Mouse (Mus musculus) stomach, postnatal 0 days (tissue): Measurements from ENCODE around the gene Mgarp. TPM values are rescaled to one million over a fixed set of nuclear protein-coding genes. Genes with fewer than 3 reads are reported as not detected.

Source experiments
- ATAC-seq: fragments of 200-750 bp; cut with Nextera tagmentation; 2 replicates; pipeline ENCODE4 v1.8.0; 2017; ENCODE audit not compliant: low FRiP score, low TSS enrichment
- DNase-seq: peaks from one replicate; pipeline ENCODE4 v3.0.0-alpha.2; 2016; ENCODE audit warnings: low spot score
- H3K27ac ChIP-seq: fragments of 300-500 bp; sonication (generic); replicated peaks from 2 replicates; pipeline ENCODE4 v1.5.1; 2014; ENCODE audit warnings: mild to moderate bottlenecking, control low read depth
- H3K27me3 ChIP-seq: fragments of 300-500 bp; sonication (generic); 2 replicates; pipeline ENCODE4 v1.6.1; 2014; ENCODE audit warnings: low read length; ENCODE audit not compliant: control insufficient read depth, insufficient read depth
- H3K36me3 ChIP-seq: fragments of 300-500 bp; sonication (generic); 2 replicates; pipeline ENCODE4 v1.6.1; 2014; ENCODE audit warnings: low read length, mixed read lengths; ENCODE audit not compliant: control insufficient read depth, insufficient read depth
- H3K4me1 ChIP-seq: fragments of 300-500 bp; sonication (generic); replicated peaks from 2 replicates; pipeline ENCODE4 v1.6.1; 2014; ENCODE audit warnings: antibody characterized with exemption; ENCODE audit not compliant: control insufficient read depth, insufficient read depth
- H3K4me2 ChIP-seq: fragments of 300-500 bp; sonication (generic); replicated peaks from 2 replicates; pipeline ENCODE4 v1.6.1; 2014; ENCODE audit warnings: low read depth, mild to moderate bottlenecking, control low read depth, moderate library complexity
- H3K4me3 ChIP-seq: fragments of 300-500 bp; sonication (generic); 2 replicates; pipeline ENCODE4 v1.5.1; 2014; ENCODE audit warnings: low read depth, low read length, control low read depth
- H3K9ac ChIP-seq: fragments of 300-500 bp; sonication (generic); 2 replicates; pipeline ENCODE4 v1.6.1; 2014; ENCODE audit warnings: mild to moderate bottlenecking, low read length, control low read depth, mixed read lengths
- H3K9me3 ChIP-seq: fragments of 300-500 bp; sonication (generic); 2 replicates; pipeline ENCODE4 v1.6.1; 2016; ENCODE audit warnings: low read length; ENCODE audit not compliant: control insufficient read depth
- CTCF ChIP-seq: IDR thresholded peaks from 2 replicates; pipeline ENCODE4 v1.5.1; 2016; ENCODE audit warnings: antibody characterized with exemption, low read depth, mild to moderate bottlenecking, moderate library complexity
- EP300 ChIP-seq: optimal IDR thresholded peaks from 2 replicates; pipeline ENCODE3; 2016; ENCODE audit warnings: antibody characterized with exemption
- WGBS: fragments of 180-500 bp; shearing (Covaris S2); extraction: QIAGEN DNeasy Blood & Tissue Kit; methylation state at CpG from one replicate; pipeline ENCODE4 v1.1.7; 2014; 5-methylcytosine and 5-hydroxymethylcytosine counted together
- polyA plus RNA-seq: library from polyadenylated mRNA; unstranded; fragments of >200 nt; fragmentation: Nextera tagmentation; extraction: Ambion mirVana; gene quantifications from 2 replicates; pipeline ENCODE4 v1.2.1, GENCODE M21; 2015

Mgarp gene
- polyA plus RNA-seq, 1 experiment from 2014 or later, result 0.73 TPM

DNA sequence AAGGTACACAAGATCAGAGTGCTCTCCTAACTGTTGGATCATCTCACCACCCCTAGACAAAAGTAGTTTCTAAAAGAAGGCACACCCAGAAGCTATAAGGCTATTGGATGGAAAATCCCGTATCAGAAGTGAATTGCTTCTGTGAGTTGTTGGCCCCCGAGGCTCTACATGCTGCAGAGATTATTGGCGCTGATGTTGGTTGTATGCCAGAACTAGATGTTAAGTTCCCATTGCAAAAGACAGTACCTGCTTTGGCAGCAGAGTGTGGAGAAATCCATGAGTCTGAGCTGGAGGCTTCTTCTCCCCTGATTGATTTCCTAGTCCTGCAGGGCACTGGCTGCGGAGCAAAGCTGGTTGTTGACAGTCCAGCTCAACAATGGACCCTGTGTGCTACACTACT lies 28.5 kb downstream of the Mgarp start:
- H3K9me3 ChIP-seq, result no peaks in the 10 kb centered on the region
- H3K4me2 ChIP-seq, result no peak overlapping the region
- no peaks in the 10 kb centered on the region for H3K27me3 ChIP-seq
- no peaks in the 10 kb centered on the region for H3K36me3 ChIP-seq
- no peak overlapping the region for H3K4me3 ChIP-seq
- 72% methylated on average over 4 of the region's 4 CpGs for WGBS
- no peak for TF ChIP-seq CTCF
- TF ChIP-seq EP300, result no peak
- H3K9ac ChIP-seq, result no peak overlapping the region
- DNase-seq (no peak), ATAC-seq (no peak)
- H3K4me1 ChIP-seq, result 0 out of 2 replicates have a peak, but pooled peaks cover 3% of the 10 kb centered on the region
- no peak overlapping the region for H3K27ac ChIP-seq

DNA sequence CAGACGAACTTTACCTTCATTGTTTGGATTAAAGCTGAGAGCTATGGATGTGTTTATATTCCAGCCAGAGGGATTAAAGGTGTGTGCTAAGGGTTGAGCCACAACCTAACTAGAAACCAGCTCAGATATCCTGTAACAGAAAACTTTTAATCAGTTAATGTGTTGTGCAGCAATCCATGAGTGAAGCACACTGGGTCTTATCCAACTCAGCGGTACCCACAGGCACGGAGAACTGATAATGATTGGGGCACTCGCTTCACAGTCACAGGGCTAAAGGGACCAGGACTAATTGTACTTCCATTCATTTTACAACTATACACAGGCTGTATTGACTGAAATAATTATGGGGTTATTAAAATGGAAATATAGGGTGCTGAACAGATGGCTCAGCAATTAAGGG lies 29.6 kb downstream of the Mgarp start:
- no peak for TF ChIP-seq EP300
- no peak for TF ChIP-seq CTCF
- H3K27ac ChIP-seq, result no peak overlapping the region
- no peak overlapping the region for H3K4me2 ChIP-seq
- no peaks in the 10 kb centered on the region for H3K9me3 ChIP-seq
- H3K36me3 ChIP-seq, result no peaks in the 10 kb centered on the region
- 42% methylated on average over 4 of the region's 4 CpGs for WGBS
- no peak overlapping the region for H3K9ac ChIP-seq
- DNase-seq, result no peak
- peak; percentile 73 for ATAC-seq
- H3K4me3 ChIP-seq, result no peak overlapping the region
- H3K4me1 ChIP-seq, result 0 out of 2 replicates have a peak, but pooled peaks cover 3% of the 10 kb centered on the region
- H3K27me3 ChIP-seq, result no peaks in the 10 kb centered on the region

DNA sequence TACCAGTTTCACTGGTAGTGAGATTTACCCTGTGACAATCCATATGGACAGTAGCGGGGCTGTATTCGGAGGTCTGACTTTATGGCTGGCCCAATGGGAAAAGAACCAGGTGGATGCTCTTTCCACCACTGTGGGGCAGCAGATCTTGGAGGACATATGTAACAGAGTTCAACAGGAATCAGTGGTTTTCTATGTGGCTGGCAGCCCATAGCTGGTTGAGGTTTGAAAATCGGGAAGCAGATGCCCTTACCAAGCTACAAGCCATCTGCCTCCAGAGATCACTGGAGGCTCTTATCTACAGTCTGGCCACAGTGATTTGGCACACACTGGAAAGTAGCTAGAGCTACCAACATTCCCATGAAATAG lies 31.0 kb downstream of the Mgarp start:
- H3K36me3 ChIP-seq, result no peaks in the 10 kb centered on the region
- no peak overlapping the region for H3K9ac ChIP-seq
- H3K9me3 ChIP-seq, result no peaks in the 10 kb centered on the region
- H3K4me2 ChIP-seq, result peak overlapping the region; percentile 83
- ATAC-seq (no peak; the same call in 1 of the 2 replicates), DNase-seq (no peak)
- WGBS, result 7% methylated on average over 3 of the region's 3 CpGs
- H3K27ac ChIP-seq, result no peak overlapping the region
- no peaks in the 10 kb centered on the region for H3K27me3 ChIP-seq
- no peak for TF ChIP-seq CTCF
- TF ChIP-seq EP300, result no peak
- H3K4me1 ChIP-seq, result 0 out of 2 replicates have a peak, but pooled peaks cover 3% of the 10 kb centered on the region
- peak overlapping the region; percentile 43 for H3K4me3 ChIP-seq

DNA sequence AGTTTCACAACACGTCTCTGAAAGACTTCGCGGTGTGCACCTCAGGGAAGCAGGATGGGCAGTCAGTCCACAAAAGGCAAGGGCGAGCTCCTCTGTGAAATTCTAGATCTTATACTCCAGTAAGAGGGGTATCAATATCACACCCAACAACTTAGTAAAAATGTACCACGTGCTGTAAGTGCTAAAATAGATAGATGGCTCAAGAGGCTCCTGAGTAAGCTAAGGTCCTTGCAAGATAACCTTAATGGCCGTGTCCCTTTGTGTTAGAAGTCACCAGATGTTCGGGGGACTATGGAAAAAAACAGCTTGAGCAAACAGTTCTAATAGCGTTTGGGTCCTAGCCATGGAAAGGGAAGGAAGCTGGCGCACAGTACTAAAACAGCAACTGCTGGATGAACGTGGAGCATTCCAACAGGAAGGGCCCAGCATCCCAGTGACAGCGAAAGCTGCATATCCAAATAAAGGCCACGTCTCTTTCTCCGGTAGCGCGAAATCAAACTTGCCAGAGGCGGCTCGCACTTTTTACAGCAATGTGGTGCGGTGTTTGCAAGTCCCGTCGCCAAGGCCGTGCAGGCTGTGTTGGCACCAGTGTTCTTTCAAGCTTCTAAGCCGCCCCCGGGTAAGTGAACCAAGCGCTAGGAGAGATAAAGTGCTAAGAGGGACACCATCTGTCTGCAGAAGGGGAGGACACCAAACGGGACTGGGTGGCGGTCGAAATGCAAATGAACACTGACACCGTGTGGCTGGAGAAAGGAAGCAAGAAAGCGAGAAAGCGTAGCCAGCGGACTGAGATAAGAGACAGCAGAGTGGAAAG lies 31.6 kb downstream of the Mgarp start:
- peak; percentile 69; the same call in 1 of the 2 replicates for ATAC-seq
- no peaks in the 10 kb centered on the region for H3K27me3 ChIP-seq
- 0 out of 2 replicates have a peak, but pooled peaks cover 3% of the 10 kb centered on the region for H3K4me1 ChIP-seq
- H3K4me3 ChIP-seq, result peak overlapping the region; percentile 43
- peak overlapping the region; percentile 51 for H3K9ac ChIP-seq
- peak; percentile 72 for DNase-seq
- no peaks in the 10 kb centered on the region for H3K9me3 ChIP-seq
- H3K27ac ChIP-seq, result 0 out of 2 replicates have a peak overlapping the region, but pooled peaks have one; percentile 49
- 7% methylated on average over 31 of the region's 31 CpGs for WGBS
- no peaks in the 10 kb centered on the region for H3K36me3 ChIP-seq
- TF ChIP-seq CTCF (peak; percentile 94), EP300 (no peak)
- peak overlapping the region; percentile 83 for H3K4me2 ChIP-seq

DNA sequence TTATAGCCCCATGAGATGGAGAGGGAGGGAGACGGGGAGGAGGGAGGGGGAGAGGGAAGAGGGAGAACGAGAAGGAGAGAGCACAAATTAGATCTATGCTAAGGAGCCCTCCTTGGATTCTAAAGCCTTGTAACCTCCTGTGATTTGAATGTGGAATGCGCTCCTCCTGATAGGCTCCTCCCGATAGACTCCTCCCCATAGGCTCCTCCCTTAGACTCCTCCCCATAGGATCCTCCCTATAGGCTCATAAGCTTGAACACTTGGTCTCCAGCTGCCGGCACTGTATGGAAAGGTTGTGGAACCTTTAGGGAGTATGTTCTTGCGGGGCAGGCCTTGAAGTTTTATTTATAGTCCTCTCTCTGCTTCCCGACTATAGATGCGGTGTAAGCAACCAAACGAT lies 35.5 kb downstream of the Mgarp start:
- Histone ChIP-seq H3K9ac (no peak overlapping the region), H3K9me3 (no peaks in the 10 kb centered on the region), H3K27ac (no peak overlapping the region), H3K36me3 (no peaks in the 10 kb centered on the region), H3K4me1 (peaks cover 3% of the 10 kb centered on the region; the same call in 1 of the 2 replicates), H3K4me2 (no peak overlapping the region), H3K27me3 (no peaks in the 10 kb centered on the region), H3K4me3 (no peak overlapping the region)
- DNase-seq (no peak), ATAC-seq (0 out of 2 replicates have a peak, but pooled peaks have one; percentile 19)
- TF ChIP-seq EP300 (no peak), CTCF (no peak)
- 32% methylated on average over 9 of the region's 9 CpGs for WGBS
